8 mouse cellular contexts compared by ENCODE assay signal in genomic region chr11:67085489-67085888, GRCm38 (mm10). TPM values are rescaled to one million over a fixed set of nuclear protein-coding genes. Genes with fewer than 3 reads are reported as not detected.
A peak's percentile ranks its signal among the peaks of the same experiment; 100 is the strongest.
DNase-seq lines count a peak whose midpoint lies in the region; ATAC-seq lines count a peak whose summit lies in the region.

No protein-coding gene starts in this region.

- peak; percentile 54; the same call in 1 of the 2 replicates for ATAC-seq in forebrain, embryonic 14.5 days

- H3K27ac ChIP-seq in forebrain, embryonic 14.5 days (ENCODE audit: low read depth, low read length) = no peak overlapping the region

- H3K9me3 ChIP-seq in forebrain, embryonic 14.5 days (replicated peaks; ENCODE audit: control insufficient read depth, low read length) = no peaks in the 10 kb centered on the region

- H3K36me3 ChIP-seq in forebrain, embryonic 14.5 days (ENCODE audit: control insufficient read depth, insufficient read depth, low read length) = no peaks in the 10 kb centered on the region

- H3K9ac ChIP-seq in forebrain, embryonic 14.5 days (ENCODE audit: low read length) = no peak overlapping the region

- 3% methylated on average over 6 of the region's 6 CpGs for WGBS in forebrain, embryonic 14.5 days

- H3K4me1 ChIP-seq in forebrain, embryonic 14.5 days (ENCODE audit: control insufficient read depth, insufficient read depth, low read length) = peaks cover 3% of the 10 kb centered on the region; the same call in 1 of the 2 replicates

- no peak overlapping the region for H3K4me3 ChIP-seq in forebrain, embryonic 14.5 days (ENCODE audit: low read depth, low read length)

- DNase-seq in CD4-positive helper T cell, adult 2 months (ENCODE audit: low read depth, low spot score) = peak; percentile 75
- peak; percentile 87 for DNase-seq in ES-CJ7 (ENCODE audit: low read depth, low spot score)
- peak; percentile 66 for DNase-seq in c-Kit-positive CD71-positive TER-119-negative erythroid progenitor cells, embryonic 14.5 days (ENCODE audit: low read depth)
- DNase-seq in forebrain, embryonic 14.5 days (ENCODE audit: low spot score) = peak; percentile 89
- peak; percentile 66 to 76 for DNase-seq in kidney, postnatal 25 days
- DNase-seq in lung, adult 18-20 months = peak; percentile 49 to 71
- peak; percentile 71 for DNase-seq in right cerebral cortex, adult 18-20 months
- peak; percentile 32 to 75 for DNase-seq in urinary bladder, postnatal 4 days (ENCODE audit: low spot score in 2 of 2)

- no peak overlapping the region for H3K4me2 ChIP-seq in forebrain, embryonic 14.5 days (ENCODE audit: low read length)

- H3K27me3 ChIP-seq in forebrain, embryonic 14.5 days (replicated peaks; ENCODE audit: control insufficient read depth, insufficient read depth, low read length) = peaks cover 16% of the 10 kb centered on the region

RNA-seq across cellular contexts. Expression of gene Myh3, which starts 7.4 kb away (rescaled TPM):
- polyA plus RNA-seq in forebrain, embryonic 14.5 days (2014; fragmentation: Nextera tagmentation; extraction: Ambion mirVana) = 0.04 and 0.06 TPM in 2 replicates

RNA-seq across cellular contexts. Expression of gene Sco1, which starts 33.0 kb away (rescaled TPM):
- 9.3 and 10.3 TPM in 2 replicates for polyA plus RNA-seq in forebrain, embryonic 14.5 days (2014; fragmentation: Nextera tagmentation; extraction: Ambion mirVana)

RNA-seq across cellular contexts. Expression of gene Adprm, which starts 33.1 kb away (rescaled TPM):
- 35.4 and 38.8 TPM in 2 replicates for polyA plus RNA-seq in forebrain, embryonic 14.5 days (2014; fragmentation: Nextera tagmentation; extraction: Ambion mirVana)
